Mouse (Mus musculus) CH12.LX (cell line): Measurements from ENCODE around the gene Ap5b1. TPM values are rescaled to one million over a fixed set of nuclear protein-coding genes. Genes with fewer than 3 reads are reported as not detected.

Experiments used
- DNase-seq: peaks from one replicate; pipeline ENCODE4 v3.0.0-alpha.2; 2013; ENCODE audit errors: extremely low read depth
- H3K27ac ChIP-seq: 2 replicates; pipeline ENCODE4 v1.5.1; 2012; ENCODE audit warnings: low read depth, mild to moderate bottlenecking, control low read depth, moderate library complexity; ENCODE audit not compliant: insufficient read depth
- H3K27me3 ChIP-seq: replicated peaks from 2 replicates; pipeline ENCODE3; 2012; ENCODE audit warnings: inconsistent platforms
- H3K36me3 ChIP-seq, 2 experiments: replicated peaks in 1 of 2; 2 replicates each; pipeline versions ENCODE3 to v1.6.1; 2012; ENCODE audit warnings: inconsistent platforms in 1 of 2, low read length in 1 of 2, mild to moderate bottlenecking in 1 of 2, mixed read lengths in 1 of 2, moderate library complexity in 1 of 2; ENCODE audit not compliant: control insufficient read depth in 1 of 2, insufficient read depth in 1 of 2
- H3K4me1 ChIP-seq, 2 experiments: 2 replicates each; pipeline ENCODE4 v1.6.1; 2012; ENCODE audit warnings: inconsistent platforms in 1 of 2, moderate library complexity in 1 of 2; ENCODE audit not compliant: insufficient read depth in 2 of 2, control insufficient read depth in 1 of 2
- H3K4me2 ChIP-seq: 2 replicates; pipeline ENCODE4 v1.6.1; 2012; ENCODE audit warnings: low read depth, mild to moderate bottlenecking, control low read depth; ENCODE audit not compliant: poor library complexity, insufficient read depth, severe bottlenecking
- H3K4me3 ChIP-seq, 3 experiments: fragments of 150-350 bp in 1 of 3; sonication (generic) in 1 of 3; replicated peaks in 1 of 3; 2 replicates each; pipeline versions ENCODE3 to v1.5.1; 2011 to 2012; ENCODE audit warnings: low read depth in 2 of 3, low read length in 2 of 3, mild to moderate bottlenecking in 2 of 3, moderate library complexity in 2 of 3, control low read depth in 1 of 3, improper control_type of control experiment in 1 of 3, inconsistent platforms in 1 of 3, mixed read lengths in 1 of 3; ENCODE audit not compliant: poor library complexity in 1 of 3
- H3K79me2 ChIP-seq: replicated peaks from 2 replicates; pipeline ENCODE4 v1.6.1; 2012; ENCODE audit warnings: mild to moderate bottlenecking, moderate library complexity; ENCODE audit not compliant: control insufficient read depth, poor library complexity, insufficient read depth, severe bottlenecking; ENCODE audit errors: extremely low read depth
- H3K9ac ChIP-seq: 2 replicates; pipeline ENCODE4 v1.6.1; 2012; ENCODE audit warnings: low read depth, mild to moderate bottlenecking, control low read depth, moderate library complexity; ENCODE audit not compliant: insufficient read depth
- H3K9me3 ChIP-seq: replicated peaks from 2 replicates; pipeline ENCODE3; 2012; ENCODE audit warnings: low read length, inconsistent platforms, mixed read lengths
- BHLHE40 ChIP-seq: IDR thresholded peaks from 2 replicates; pipeline ENCODE4 v1.6.1; 2011; ENCODE audit warnings: mild to moderate bottlenecking, low read depth, low read length, improper control_type of control experiment
- CHD1 ChIP-seq: IDR thresholded peaks from 2 replicates; pipeline ENCODE4 v1.6.1; 2012; ENCODE audit warnings: low read depth, low read length, improper control_type of control experiment, inconsistent platforms
- CHD2 ChIP-seq: IDR thresholded peaks from 2 replicates; pipeline ENCODE4 v1.6.1; 2011; ENCODE audit warnings: low read length, improper control_type of control experiment
- CTCF ChIP-seq, 2 experiments: IDR thresholded peaks in 1 of 2; conservative IDR thresholded peaks in 1 of 2; 2 replicates each; pipeline ENCODE4 v1.5.1; 2011 to 2012; ENCODE audit warnings: low read depth in 2 of 2, low read length in 2 of 2, improper control_type of control experiment in 1 of 2, inconsistent platforms in 1 of 2, mild to moderate bottlenecking in 1 of 2, moderate library complexity in 1 of 2
- E2F4 ChIP-seq: IDR thresholded peaks from 2 replicates; pipeline ENCODE4 v1.6.1; 2011; ENCODE audit warnings: low read depth, low read length, improper control_type of control experiment; ENCODE audit not compliant: insufficient replicate concordance
- ELF1 ChIP-seq: IDR thresholded peaks from 2 replicates; pipeline ENCODE4 v1.6.1; 2014; ENCODE audit warnings: low read depth, mild to moderate bottlenecking, inconsistent platforms, low read length, improper control_type of control experiment
- EP300 ChIP-seq: IDR thresholded peaks from 2 replicates; pipeline ENCODE4 v1.6.1; 2011; ENCODE audit warnings: low read length, improper control_type of control experiment
- ETS1 ChIP-seq: conservative IDR thresholded peaks from 2 replicates; pipeline ENCODE4 v1.6.1; 2012; ENCODE audit warnings: low read depth, mild to moderate bottlenecking, inconsistent platforms, low read length, improper control_type of control experiment, moderate library complexity
- GABPA ChIP-seq: IDR thresholded peaks from 2 replicates; pipeline ENCODE4 v1.6.1; 2012; ENCODE audit warnings: low read depth, low read length, improper control_type of control experiment, inconsistent platforms; ENCODE audit not compliant: insufficient replicate concordance
- HCFC1 ChIP-seq: IDR thresholded peaks from 2 replicates; pipeline ENCODE4 v1.6.1; 2012; ENCODE audit warnings: low read depth, mild to moderate bottlenecking, inconsistent platforms, low read length, improper control_type of control experiment
- IRF4 ChIP-seq: IDR thresholded peaks from 2 replicates; pipeline ENCODE4 v1.6.1; 2014; ENCODE audit warnings: low read depth, mild to moderate bottlenecking, inconsistent platforms, low read length, improper control_type of control experiment
- JUN ChIP-seq: IDR thresholded peaks from 2 replicates; pipeline ENCODE4 v1.6.1; 2011; ENCODE audit warnings: low read depth, mild to moderate bottlenecking, low read length, improper control_type of control experiment, moderate library complexity; ENCODE audit not compliant: insufficient read depth
- JUND ChIP-seq: conservative IDR thresholded peaks from 2 replicates; pipeline ENCODE4 v1.6.1; 2011; ENCODE audit warnings: low read depth, low read length, improper control_type of control experiment
- KAT2A ChIP-seq: IDR thresholded peaks from 2 replicates; pipeline ENCODE4 v1.6.1; 2012; ENCODE audit warnings: low read length, improper control_type of control experiment, inconsistent platforms; ENCODE audit not compliant: insufficient replicate concordance
- MAFK ChIP-seq: IDR thresholded peaks from 2 replicates; pipeline ENCODE4 v1.6.1; 2011; ENCODE audit warnings: low read length, improper control_type of control experiment; ENCODE audit not compliant: insufficient replicate concordance
- MAX ChIP-seq: IDR thresholded peaks from 2 replicates; pipeline ENCODE4 v1.6.1; 2011; ENCODE audit warnings: low read length, improper control_type of control experiment
- MAZ ChIP-seq: IDR thresholded peaks from 2 replicates; pipeline ENCODE4 v1.6.1; 2012; ENCODE audit warnings: low read depth, mild to moderate bottlenecking, inconsistent platforms, low read length, improper control_type of control experiment, moderate library complexity
- MEF2A ChIP-seq: IDR thresholded peaks from 2 replicates; pipeline ENCODE4 v1.6.1; 2014; ENCODE audit warnings: low read depth, mild to moderate bottlenecking, inconsistent platforms, low read length, improper control_type of control experiment, borderline replicate concordance
- MXI1 ChIP-seq: IDR thresholded peaks from 2 replicates; pipeline ENCODE4 v1.6.1; 2011; ENCODE audit warnings: mild to moderate bottlenecking, low read depth, low read length, improper control_type of control experiment
- MYC ChIP-seq: IDR thresholded peaks from 2 replicates; pipeline ENCODE4 v1.6.1; 2011; ENCODE audit warnings: low read depth, mild to moderate bottlenecking, improper control_type of control experiment, low read length
- NELFE ChIP-seq: IDR thresholded peaks from 2 replicates; pipeline ENCODE4 v1.6.1; 2011; ENCODE audit warnings: low read depth, low read length, improper control_type of control experiment
- NRF1 ChIP-seq: IDR thresholded peaks from 2 replicates; pipeline ENCODE4 v1.6.1; 2014; ENCODE audit warnings: low read depth, mild to moderate bottlenecking, inconsistent platforms, low read length, improper control_type of control experiment, moderate library complexity
- PAX5 ChIP-seq: IDR thresholded peaks from 2 replicates; pipeline ENCODE4 v1.6.1; 2012; ENCODE audit warnings: low read length, inconsistent platforms, mixed read lengths
- POLR2A ChIP-seq: IDR thresholded peaks from 2 replicates; pipeline ENCODE4 v1.6.1; 2011; ENCODE audit warnings: low read depth, mild to moderate bottlenecking, improper control_type of control experiment, low read length
- POLR2AphosphoS2 ChIP-seq: IDR thresholded peaks from 2 replicates; pipeline ENCODE4 v1.6.1; 2011; ENCODE audit warnings: low read depth, low read length, improper control_type of control experiment
- RAD21 ChIP-seq: IDR thresholded peaks from 2 replicates; pipeline ENCODE4 v1.6.1; 2011; ENCODE audit warnings: low read depth, mild to moderate bottlenecking, low read length, improper control_type of control experiment, moderate library complexity
- RCOR1 ChIP-seq: conservative IDR thresholded peaks from 2 replicates; pipeline ENCODE4 v1.6.1; 2012; ENCODE audit warnings: low read depth, mild to moderate bottlenecking, inconsistent platforms, low read length, improper control_type of control experiment
- SIN3A ChIP-seq: IDR thresholded peaks from 2 replicates; pipeline ENCODE4 v1.6.1; 2012; ENCODE audit warnings: low read length, improper control_type of control experiment, inconsistent platforms
- SMC3 ChIP-seq: IDR thresholded peaks from 2 replicates; pipeline ENCODE4 v1.6.1; 2011; ENCODE audit warnings: low read depth, low read length, improper control_type of control experiment
- TBP ChIP-seq: conservative IDR thresholded peaks from 2 replicates; pipeline ENCODE4 v1.6.1; 2011; ENCODE audit warnings: low read depth, low read length, improper control_type of control experiment
- TCF12 ChIP-seq: IDR thresholded peaks from 2 replicates; pipeline ENCODE4 v1.6.1; 2014; ENCODE audit warnings: low read depth, mild to moderate bottlenecking, inconsistent platforms, low read length, improper control_type of control experiment
- UBTF ChIP-seq: IDR thresholded peaks from 2 replicates; pipeline ENCODE4 v1.6.1; 2012; ENCODE audit warnings: low read depth, mild to moderate bottlenecking, inconsistent platforms, low read length, improper control_type of control experiment, moderate library complexity
- USF1 ChIP-seq: IDR thresholded peaks from 2 replicates; pipeline ENCODE4 v1.6.1; 2014; ENCODE audit warnings: low read depth, mild to moderate bottlenecking, inconsistent platforms, low read length, improper control_type of control experiment
- USF2 ChIP-seq: conservative IDR thresholded peaks from 2 replicates; pipeline ENCODE4 v1.6.1; 2011; ENCODE audit warnings: low read depth, low read length, improper control_type of control experiment
- ZC3H11A ChIP-seq: IDR thresholded peaks from 2 replicates; pipeline ENCODE4 v1.6.1; 2012; ENCODE audit warnings: low read depth, mild to moderate bottlenecking, inconsistent platforms, low read length, improper control_type of control experiment
- ZKSCAN1 ChIP-seq: IDR thresholded peaks from 2 replicates; pipeline ENCODE4 v1.6.1; 2012; ENCODE audit warnings: low read depth, inconsistent platforms, low read length, improper control_type of control experiment, borderline replicate concordance
- ZNF384 ChIP-seq: IDR thresholded peaks from 2 replicates; pipeline ENCODE4 v1.6.1; 2012; ENCODE audit warnings: low read depth, low read length, improper control_type of control experiment, inconsistent platforms
- dilution Hi-C: fragments of 300-500 bp; cut with MboI; formaldehyde crosslinking; loops from 2 replicates; pipeline ENCODE4 v1.14.3; 2020; ENCODE audit warnings: low sequenced_read_pairs; ENCODE audit not compliant: extremely low pct_unique_long_range_greater_than_20kb, extremely low pct_ligation_motif_present
- in situ Hi-C: fragments of 300-500 bp; cut with MboI; formaldehyde crosslinking; loops from 3 replicates; pipeline ENCODE4 v1.14.3; 2019; ENCODE audit warnings: low sequenced_read_pairs, low pct_ligation_motif_present, low pct_unique_long_range_greater_than_20kb, mixed read lengths
- polyA plus RNA-seq: library from polyadenylated mRNA; unstranded; fragments of >175 nt; gene quantifications from 2 replicates; pipeline ENCODE4 v1.2.1, GENCODE M21; 2012; ENCODE audit warnings: low read depth; ENCODE audit not compliant: insufficient read length
- total RNA-seq, 2 experiments: library from RNA; depleted of rRNA; stranded (reverse); fragments of 300-350 nt in 1 of 2; fragments of >200 nt in 1 of 2; gene quantifications; 2 replicates each; pipeline ENCODE4 v1.2.3; 2012 to 2014

The Ap5b1 gene
- 9.6 and 10.6 TPM in 2 replicates for total RNA-seq (2012; rRNA removed)
- total RNA-seq (2014; rRNA removed), result 3.2 and 3.6 TPM in 2 replicates
- polyA plus RNA-seq, result 6.5 and 8.5 TPM in 2 replicates

GRCm38 (mm10) chr19:5567534-5568469, at the start of gene Ap5b1:
TSS of gene Ap5b1 (plus strand) at chr19:5568025.
- H3K9ac ChIP-seq, result peak within 1 kb of the TSS; percentile 88
- H3K9me3 ChIP-seq, result no peaks in the 10 kb centered on the region
- 0 out of 2 replicates have a peak, but pooled peaks cover 5% of the 10 kb centered on the region for H3K79me2 ChIP-seq
- in situ Hi-C loops (no loop called here), dilution Hi-C loops (no loop called here)
- H3K27me3 ChIP-seq, result peaks cover 32% of the 10 kb centered on the region
- H3K4me2 ChIP-seq, result peak within 1 kb of the TSS; percentile 98
- H3K27ac ChIP-seq, result peak within 1 kb of the TSS; percentile 94
- H3K36me3 ChIP-seq, result peaks cover 26 to 33% of the 10 kb centered on the region in 2 experiments
- peak; percentile 87 for DNase-seq
- H3K4me1 ChIP-seq, result peaks cover 7 to 22% of the 10 kb centered on the region in 2 experiments
- peak within 1 kb of the TSS; percentile 73 to 87 (median 78) for H3K4me3 ChIP-seq
- TF ChIP-seq POLR2A (peak; percentile 68; the same call in 1 of the 2 replicates), ZC3H11A (no peak), UBTF (peak; percentile 77), JUN (no peak), NRF1 (peak; percentile 20; the same call in 1 of the 2 replicates), USF2 (no peak), JUND (no peak), TCF12 (peak; percentile 76; the same call in 1 of the 2 replicates), KAT2A (0 out of 2 replicates have a peak, but pooled peaks have one; percentile 18), CHD2 (no peak; the same call in 1 of the 2 replicates), ZNF384 (no peak), SIN3A (peak; percentile 44), EP300 (no peak), TBP (no peak), RCOR1 (peak; percentile 38; the same call in 1 of the 2 replicates), MAX (peak; percentile 78; the same call in 1 of the 2 replicates), MEF2A (peak; percentile 58; the same call in 1 of the 2 replicates), USF1 (no peak), GABPA (no peak), CHD1 (no peak), MAFK (no peak), ZKSCAN1 (no peak), BHLHE40 (peak; percentile 76), POLR2AphosphoS2 (no peak), ETS1 (no peak), NELFE (peak; percentile 61), ELF1 (peak; percentile 78), PAX5 (no peak), CTCF (conservative IDR thresholded peaks at IDR 0.05 in 1 of 2, IDR thresholded peaks at IDR 0.05 in 1 of 2; ENCODE audit: low read depth in 2 of 2, low read length in 2 of 2) (peak; percentile 26 to 92; a peak in 3 of 4 replicates), MXI1 (peak; percentile 83), MAZ (peak; percentile 77; the same call in 1 of the 2 replicates), IRF4 (peak; percentile 65), E2F4 (no peak), RAD21 (peak; percentile 57), MYC (peak; percentile 83), HCFC1 (peak; percentile 45), SMC3 (peak; percentile 68)
